Mouse (Mus musculus) liver, adult 2 months (tissue): ENCODE measurements at regions not wholly inside any gene's neighbourhood (a gene's known extent, or its start where the extent isn't known, plus 50 kb on each side); places are given as distances from the start of the nearest gene placed in this dataset.

Experiments used
- CTCF ChIP-seq: fragments of 200-500 bp; IDR thresholded peaks from 2 replicates; pipeline ENCODE4 v1.5.1; 2011; ENCODE audit warnings: low read depth, low read length, control low read depth
- POLR2A ChIP-seq: fragments of 200-500 bp; IDR thresholded peaks from 2 replicates; pipeline ENCODE4 v1.6.1; 2011; ENCODE audit warnings: low read length, control low read depth; ENCODE audit not compliant: insufficient read depth; ENCODE audit errors: extremely low read depth

DNA sequence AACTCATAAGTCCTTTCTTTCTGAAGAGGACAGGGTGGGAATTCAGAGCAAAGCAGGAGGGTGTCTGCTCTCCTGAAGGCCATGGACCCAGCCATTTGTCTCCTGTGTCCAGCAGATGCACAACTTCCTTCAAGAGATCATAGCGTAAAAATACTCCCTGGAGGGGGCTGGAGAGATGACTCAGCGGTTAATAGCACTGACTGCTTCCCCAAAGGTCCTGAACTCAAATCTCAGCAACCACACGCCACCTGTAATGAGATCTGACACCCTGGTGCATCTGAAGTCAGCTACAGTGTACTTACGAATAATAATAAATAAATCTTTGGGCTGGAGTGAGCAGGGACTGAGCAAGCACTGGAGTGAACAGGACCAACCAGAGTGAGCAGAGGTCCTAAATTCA lies 66.2 kb upstream of the Fbxo11 start:
- TF ChIP-seq CTCF (no peak), POLR2A (no peak)
